Mouse (Mus musculus) heart, embryonic 15.5 days (tissue): ENCODE data around the gene Hnrnpul1. TPM values are rescaled to one million over a fixed set of nuclear protein-coding genes. Genes with fewer than 3 reads are reported as not detected.

Experiments used
- ATAC-seq: fragments of 200-750 bp; cut with Nextera tagmentation; replicated peaks from 2 replicates; pipeline ENCODE4 v1.8.0; 2017; ENCODE audit warnings: low read depth, moderate TSS enrichment; ENCODE audit not compliant: insufficient number of reproducible peaks, insufficient read depth, low FRiP score
- H3K27ac ChIP-seq: fragments of 300-500 bp; sonication (generic); 2 replicates; pipeline ENCODE4 v1.5.1; 2015; ENCODE audit warnings: mild to moderate bottlenecking, inconsistent platforms
- H3K27me3 ChIP-seq: fragments of 300-500 bp; sonication (generic); 2 replicates; pipeline ENCODE4 v1.6.1; 2015; ENCODE audit warnings: inconsistent platforms
- H3K36me3 ChIP-seq: fragments of 300-500 bp; sonication (generic); 2 replicates; pipeline ENCODE4 v1.6.1; 2015; ENCODE audit warnings: mild to moderate bottlenecking, inconsistent platforms
- H3K4me1 ChIP-seq: fragments of 300-500 bp; sonication (generic); replicated peaks from 2 replicates; pipeline ENCODE4 v1.6.1; 2015; ENCODE audit warnings: inconsistent platforms
- H3K4me2 ChIP-seq: fragments of 300-500 bp; sonication (generic); 2 replicates; pipeline ENCODE4 v1.6.1; 2015; ENCODE audit warnings: inconsistent platforms, mild to moderate bottlenecking, moderate library complexity
- H3K4me3 ChIP-seq: fragments of 300-500 bp; sonication (generic); 2 replicates; pipeline ENCODE4 v1.5.1; 2015; ENCODE audit warnings: mild to moderate bottlenecking, inconsistent platforms
- H3K9ac ChIP-seq: fragments of 300-500 bp; sonication (generic); 2 replicates; pipeline ENCODE4 v1.6.1; 2015; ENCODE audit warnings: mild to moderate bottlenecking, inconsistent platforms
- H3K9me3 ChIP-seq: fragments of 300-500 bp; sonication (generic); replicated peaks from 2 replicates; pipeline ENCODE4 v1.6.1; 2016; ENCODE audit warnings: inconsistent platforms
- WGBS: fragments of 180-500 bp; shearing (Covaris S2); methylation state at CpG from one replicate; pipeline ENCODE4 v1.1.7; 2015; ENCODE audit warnings: mixed read lengths; 5-methylcytosine and 5-hydroxymethylcytosine counted together
- polyA plus RNA-seq: library from polyadenylated mRNA; unstranded; fragments of >200 nt; fragmentation: Nextera tagmentation; extraction: Ambion mirVana; gene quantifications from 2 replicates; pipeline ENCODE4 v1.2.1, GENCODE M21; 2015

The Hnrnpul1 gene
- polyA plus RNA-seq, 1 experiment from 2014 or later = 35.4 TPM

- no peaks in the 10 kb centered on the region for H3K36me3 ChIP-seq
- no peak overlapping the region for H3K9ac ChIP-seq
- no peak for ATAC-seq
- H3K9me3 ChIP-seq = no peaks in the 10 kb centered on the region
- peak overlapping the region; percentile 44 for H3K27ac ChIP-seq
- peaks cover 38% of the 10 kb centered on the region for H3K4me1 ChIP-seq
- WGBS = 87% methylated on average over 7 of the region's 7 CpGs
- H3K4me3 ChIP-seq = no peak overlapping the region
- peaks cover 28% of the 10 kb centered on the region for H3K27me3 ChIP-seq
- no peak overlapping the region for H3K4me2 ChIP-seq
Observed at GRCm38 (mm10) chr7:25677013-25677412, 77.5 kb downstream of the Hnrnpul1 start.

GRCm38 (mm10) chr7:25676085-25676781 lies 78.3 kb downstream of the Hnrnpul1 start:
- H3K36me3 ChIP-seq = no peaks in the 10 kb centered on the region
- H3K9ac ChIP-seq = no peak overlapping the region
- peak overlapping the region; percentile 44 for H3K27ac ChIP-seq
- H3K4me1 ChIP-seq = peaks cover 33% of the 10 kb centered on the region
- H3K4me2 ChIP-seq = no peak overlapping the region
- no peak overlapping the region for H3K4me3 ChIP-seq
- peaks cover 28% of the 10 kb centered on the region for H3K27me3 ChIP-seq
- 37% methylated on average over 15 of the region's 15 CpGs for WGBS
- H3K9me3 ChIP-seq = no peaks in the 10 kb centered on the region
- 0 out of 2 replicates have a peak, but pooled peaks have one; percentile 6 for ATAC-seq

- Histone ChIP-seq H3K27me3 (peaks cover 28% of the 10 kb centered on the region), H3K9ac (no peak overlapping the region), H3K4me2 (peak overlapping the region; percentile 63; the same call in 1 of the 2 replicates), H3K4me3 (peak overlapping the region; percentile 42; the same call in 1 of the 2 replicates), H3K9me3 (no peaks in the 10 kb centered on the region), H3K36me3 (no peaks in the 10 kb centered on the region), H3K4me1 (peaks cover 31% of the 10 kb centered on the region), H3K27ac (no peak overlapping the region)
- ATAC-seq = no peak
- WGBS = 43% methylated on average over 6 of the region's 6 CpGs
Observed at GRCm38 (mm10) chr7:25675405-25675804, 79.2 kb downstream of the Hnrnpul1 start.

- Histone ChIP-seq H3K9me3 (no peaks in the 10 kb centered on the region), H3K27me3 (peaks cover 28% of the 10 kb centered on the region), H3K4me1 (peaks cover 25% of the 10 kb centered on the region), H3K36me3 (no peaks in the 10 kb centered on the region), H3K9ac (peak within 1 kb of the TSS; percentile 39), H3K4me3 (peak within 1 kb of the TSS; percentile 42), H3K27ac (no peak within 1 kb of the TSS), H3K4me2 (peak within 1 kb of the TSS; percentile 63)
- ATAC-seq = no peak
- WGBS = 4% methylated on average over 29 of the region's 29 CpGs
Observed at GRCm38 (mm10) chr7:25674719-25675300, 79.7 kb downstream of the Hnrnpul1 start, which contains the start of gene Tmem91. Tmem91 (minus strand) TSS chr7:25675166.

- Histone ChIP-seq H3K4me3 (peak overlapping the region; percentile 42; the same call in 1 of the 2 replicates), H3K36me3 (no peaks in the 10 kb centered on the region), H3K9ac (no peak overlapping the region), H3K4me1 (peaks cover 25% of the 10 kb centered on the region), H3K9me3 (no peaks in the 10 kb centered on the region), H3K27me3 (peaks cover 28% of the 10 kb centered on the region), H3K27ac (no peak overlapping the region), H3K4me2 (peak overlapping the region; percentile 63; the same call in 1 of the 2 replicates)
- WGBS = 28% methylated on average over 9 of the region's 9 CpGs
- no peak for ATAC-seq
Observed at GRCm38 (mm10) chr7:25674297-25674696, 80.3 kb downstream of the Hnrnpul1 start.

- peaks cover 25% of the 10 kb centered on the region for H3K4me1 ChIP-seq
- H3K9ac ChIP-seq = no peak overlapping the region
- H3K9me3 ChIP-seq = no peaks in the 10 kb centered on the region
- no peak for ATAC-seq
- no peak overlapping the region for H3K27ac ChIP-seq
- H3K36me3 ChIP-seq = peaks cover 12% of the 10 kb centered on the region; the same call in 1 of the 2 replicates
- H3K4me2 ChIP-seq = no peak overlapping the region
- H3K27me3 ChIP-seq = peaks cover 28% of the 10 kb centered on the region
- 51% methylated on average over 4 of the region's 4 CpGs for WGBS
- no peak overlapping the region for H3K4me3 ChIP-seq
Observed at GRCm38 (mm10) chr7:25672442-25672841, 82.1 kb downstream of the Hnrnpul1 start.

- Histone ChIP-seq H3K9me3 (no peaks in the 10 kb centered on the region), H3K4me3 (no peak overlapping the region), H3K4me2 (no peak overlapping the region), H3K9ac (no peak overlapping the region), H3K36me3 (peaks cover 12% of the 10 kb centered on the region; the same call in 1 of the 2 replicates), H3K27ac (no peak overlapping the region), H3K27me3 (peaks cover 28% of the 10 kb centered on the region), H3K4me1 (peaks cover 21% of the 10 kb centered on the region)
- ATAC-seq = no peak
- WGBS = 37% methylated on average over 2 of the region's 2 CpGs
Observed at GRCm38 (mm10) chr7:25671686-25672085, 82.9 kb downstream of the Hnrnpul1 start.

Other genes starting within 250 kb of the Hnrnpul1 start
- gene Ceacam2, start 214.9 kb downstream of the Hnrnpul1 start, polyA plus RNA-seq = not detected in 2 replicates
- not detected in 2 replicates for gene Erich4, start 138.9 kb downstream of the Hnrnpul1 start, polyA plus RNA-seq
- 55.3 and 61.5 TPM in 2 replicates for gene Dmac2, start 135.3 kb downstream of the Hnrnpul1 start, polyA plus RNA-seq
- 6.9 and 9.7 TPM in 2 replicates for gene B3gnt8, start 128.1 kb downstream of the Hnrnpul1 start, polyA plus RNA-seq
- gene Bckdha, start 95.8 kb downstream of the Hnrnpul1 start, polyA plus RNA-seq = 58.5 and 68.9 TPM in 2 replicates
- gene Exosc5, start 95.6 kb downstream of the Hnrnpul1 start, polyA plus RNA-seq = 30.3 and 45.7 TPM in 2 replicates
- 1.8 and 2.2 TPM in 2 replicates for gene Tmem91, start 79.6 kb downstream of the Hnrnpul1 start, polyA plus RNA-seq
- 24.5 and 30.9 TPM in 2 replicates for gene B9d2, start 74.0 kb downstream of the Hnrnpul1 start, polyA plus RNA-seq
- gene Tgfb1, start 67.8 kb downstream of the Hnrnpul1 start, polyA plus RNA-seq = 3.2 and 4.6 TPM in 2 replicates
- gene Ccdc97, start 35.7 kb downstream of the Hnrnpul1 start, polyA plus RNA-seq = 17.6 and 23.5 TPM in 2 replicates
- 49.1 and 65.3 TPM in 2 replicates for gene Axl, start 33.9 kb upstream of the Hnrnpul1 start, polyA plus RNA-seq
- 3.3 and 5.1 TPM in 2 replicates for gene Cyp2s1, start 62.2 kb upstream of the Hnrnpul1 start, polyA plus RNA-seq
- gene Cyp2b10, start 142.9 kb upstream of the Hnrnpul1 start, polyA plus RNA-seq = not detected in 2 replicates